Mouse (Mus musculus): ENCODE measurements at regions not wholly inside any gene's neighbourhood (a gene's known extent, or its start where the extent isn't known, plus 50 kb on each side); places are given as distances from the start of the nearest gene placed in this dataset.

DNA sequence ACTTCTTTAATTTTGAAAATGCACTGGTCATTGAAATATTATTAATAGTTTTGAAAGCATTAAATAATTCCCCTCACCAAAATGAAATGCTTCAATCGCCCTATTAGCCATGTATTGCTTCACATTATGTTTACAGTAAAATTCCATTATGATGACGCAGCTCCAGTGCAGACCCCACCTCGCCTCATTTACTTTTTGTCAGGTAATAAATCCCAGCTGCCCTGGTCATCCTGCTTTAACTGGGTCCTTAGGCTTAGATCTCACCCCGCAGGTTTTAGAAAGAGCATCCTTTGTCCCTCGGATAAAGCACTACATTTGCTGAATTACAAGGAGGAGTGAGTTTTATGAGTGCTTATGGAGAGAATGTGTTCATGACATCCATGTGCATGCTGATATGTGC lies 2557.0 kb upstream of the Gm7489 start:
- no peak for TF ChIP-seq POLR2A (IDR thresholded peaks at IDR 0.05; ENCODE audit: control insufficient read depth, extremely low read depth, insufficient read depth, low read length, poor library complexity)
- no peak for TF ChIP-seq CTCF (IDR thresholded peaks at IDR 0.05; ENCODE audit: borderline replicate concordance, control insufficient read depth, extremely low read depth, insufficient read depth, low read length, poor library complexity)

Measured in thymus, adult 2 months (tissue).